Mouse (Mus musculus): ENCODE measurements around the gene L3hypdh. TPM values are rescaled to one million over a fixed set of nuclear protein-coding genes. Genes with fewer than 3 reads are reported as not detected.

The L3hypdh gene
- 5.2 and 5.3 TPM in 2 replicates for polyA plus RNA-seq (2016; fragmentation: Nextera tagmentation; extraction: Ambion mirVana)

GRCm38 (mm10) chr12:72085329-72086165 lies at the start of gene L3hypdh, which contains the start of gene Jkamp:
TSS of gene L3hypdh (minus strand) at chr12:72085439.
TSS of gene Jkamp (plus strand) at chr12:72085589.
- peak within 1 kb of the TSS; percentile 95 for H3K4me2 ChIP-seq
- peak within 1 kb of the TSS; percentile 74 for H3K9ac ChIP-seq
- peaks cover 4% of the 10 kb centered on the region; the same call in 1 of the 2 replicates for H3K36me3 ChIP-seq
- 1% methylated on average over 60 of the region's 60 CpGs for WGBS (ENCODE audit: insufficient replicate concordance)
- H3K4me1 ChIP-seq: peaks cover 39% of the 10 kb centered on the region
- no peaks in the 10 kb centered on the region for H3K9me3 ChIP-seq (replicated peaks)
- peak within 1 kb of the TSS; percentile 78 for H3K27ac ChIP-seq
- ATAC-seq: peak; percentile 92
- H3K27me3 ChIP-seq (replicated peaks): peaks cover 31% of the 10 kb centered on the region
- peak within 1 kb of the TSS; percentile 74 for H3K4me3 ChIP-seq

- Histone ChIP-seq H3K9ac (no peak overlapping the region), H3K4me2 (no peak overlapping the region), H3K9me3 (replicated peaks) (no peaks in the 10 kb centered on the region), H3K36me3 (no peaks in the 10 kb centered on the region), H3K27me3 (replicated peaks) (no peaks in the 10 kb centered on the region), H3K27ac (no peak overlapping the region), H3K4me1 (no peaks in the 10 kb centered on the region), H3K4me3 (no peak overlapping the region)
- no peak for ATAC-seq
- WGBS (ENCODE audit: insufficient replicate concordance): 72% methylated on average over 10 of the region's 10 CpGs
Observed at GRCm38 (mm10) chr12:72129203-72129602, 44.0 kb upstream of the L3hypdh start.

- no peak for ATAC-seq
- Histone ChIP-seq H3K4me3 (no peak overlapping the region), H3K27ac (no peak overlapping the region), H3K9me3 (replicated peaks) (no peaks in the 10 kb centered on the region), H3K9ac (no peak overlapping the region), H3K4me2 (no peak overlapping the region), H3K4me1 (no peaks in the 10 kb centered on the region), H3K36me3 (no peaks in the 10 kb centered on the region), H3K27me3 (replicated peaks) (no peaks in the 10 kb centered on the region; the same call in 1 of the 2 replicates)
- 65% methylated on average over 21 of the region's 23 CpGs for WGBS (ENCODE audit: insufficient replicate concordance)
Observed at GRCm38 (mm10) chr12:72115686-72116345, 30.6 kb upstream of the L3hypdh start.

- Histone ChIP-seq H3K4me3 (no peak overlapping the region), H3K27me3 (replicated peaks) (no peaks in the 10 kb centered on the region; the same call in 1 of the 2 replicates), H3K4me2 (no peak overlapping the region), H3K9ac (no peak overlapping the region), H3K27ac (no peak overlapping the region), H3K9me3 (replicated peaks) (no peaks in the 10 kb centered on the region), H3K4me1 (no peaks in the 10 kb centered on the region), H3K36me3 (no peaks in the 10 kb centered on the region)
- 61% methylated on average over 6 of the region's 6 CpGs for WGBS (ENCODE audit: insufficient replicate concordance)
- ATAC-seq: no peak
Observed at GRCm38 (mm10) chr12:72115126-72115525, 29.9 kb upstream of the L3hypdh start.

- no peak overlapping the region for H3K4me3 ChIP-seq
- WGBS (ENCODE audit: insufficient replicate concordance): 23% methylated on average over 14 of the region's 14 CpGs
- H3K36me3 ChIP-seq: peaks cover 8% of the 10 kb centered on the region
- no peak for ATAC-seq
- H3K27ac ChIP-seq: no peak overlapping the region
- H3K4me1 ChIP-seq: peaks cover 5% of the 10 kb centered on the region; the same call in 1 of the 2 replicates
- no peaks in the 10 kb centered on the region for H3K9me3 ChIP-seq (replicated peaks)
- 0 out of 2 replicates have a peak, but pooled peaks cover 3% of the 10 kb centered on the region for H3K27me3 ChIP-seq (replicated peaks)
- H3K9ac ChIP-seq: no peak overlapping the region
- H3K4me2 ChIP-seq: peak overlapping the region; percentile 27
Observed at GRCm38 (mm10) chr12:72104525-72105281, 19.5 kb upstream of the L3hypdh start.

GRCm38 (mm10) chr12:72104027-72104426 lies 18.8 kb upstream of the L3hypdh start:
- Histone ChIP-seq H3K4me3 (no peak overlapping the region), H3K36me3 (peaks cover 8% of the 10 kb centered on the region), H3K27me3 (replicated peaks) (0 out of 2 replicates have a peak, but pooled peaks cover 3% of the 10 kb centered on the region), H3K4me1 (peaks cover 5% of the 10 kb centered on the region; the same call in 1 of the 2 replicates), H3K4me2 (no peak overlapping the region), H3K27ac (no peak overlapping the region), H3K9me3 (replicated peaks) (no peaks in the 10 kb centered on the region), H3K9ac (no peak overlapping the region)
- no peak for ATAC-seq
- WGBS (ENCODE audit: insufficient replicate concordance): 70% methylated on average over 5 of the region's 5 CpGs

- Histone ChIP-seq H3K4me2 (no peak overlapping the region), H3K27ac (no peak overlapping the region), H3K9ac (no peak overlapping the region), H3K4me3 (no peak overlapping the region), H3K4me1 (peaks cover 5% of the 10 kb centered on the region; the same call in 1 of the 2 replicates), H3K36me3 (peaks cover 14% of the 10 kb centered on the region), H3K27me3 (replicated peaks) (0 out of 2 replicates have a peak, but pooled peaks cover 3% of the 10 kb centered on the region), H3K9me3 (replicated peaks) (no peaks in the 10 kb centered on the region)
- 72% methylated on average over 6 of the region's 6 CpGs for WGBS (ENCODE audit: insufficient replicate concordance)
- no peak for ATAC-seq
Observed at GRCm38 (mm10) chr12:72102776-72103175, 17.5 kb upstream of the L3hypdh start.

GRCm38 (mm10) chr12:72096966-72097365 lies 11.7 kb upstream of the L3hypdh start:
- ATAC-seq: no peak
- Histone ChIP-seq H3K9ac (no peak overlapping the region), H3K4me3 (no peak overlapping the region), H3K4me2 (no peak overlapping the region), H3K4me1 (no peaks in the 10 kb centered on the region), H3K36me3 (peaks cover 67% of the 10 kb centered on the region), H3K9me3 (replicated peaks) (no peaks in the 10 kb centered on the region), H3K27me3 (replicated peaks) (no peaks in the 10 kb centered on the region), H3K27ac (no peak overlapping the region)
- WGBS (ENCODE audit: insufficient replicate concordance): 88% methylated on average over 8 of the region's 8 CpGs

- H3K36me3 ChIP-seq: peaks cover 44% of the 10 kb centered on the region
- H3K4me1 ChIP-seq: peaks cover 24% of the 10 kb centered on the region
- no peak overlapping the region for H3K27ac ChIP-seq
- H3K9ac ChIP-seq: no peak overlapping the region
- H3K27me3 ChIP-seq (replicated peaks): peaks cover 3% of the 10 kb centered on the region
- 85% methylated on average over 4 of the region's 4 CpGs for WGBS (ENCODE audit: insufficient replicate concordance)
- no peaks in the 10 kb centered on the region for H3K9me3 ChIP-seq (replicated peaks)
- no peak overlapping the region for H3K4me2 ChIP-seq
- ATAC-seq: no peak
- no peak overlapping the region for H3K4me3 ChIP-seq
Observed at GRCm38 (mm10) chr12:72089802-72090201, 4.6 kb upstream of the L3hypdh start.

- Histone ChIP-seq H3K36me3 (peaks cover 9% of the 10 kb centered on the region; the same call in 1 of the 2 replicates), H3K27ac (peak overlapping the region; percentile 77), H3K27me3 (replicated peaks) (peaks cover 31% of the 10 kb centered on the region), H3K9me3 (replicated peaks) (no peaks in the 10 kb centered on the region), H3K4me3 (peak overlapping the region; percentile 74), H3K4me1 (peaks cover 39% of the 10 kb centered on the region), H3K4me2 (peak overlapping the region; percentile 95), H3K9ac (peak overlapping the region; percentile 74)
- WGBS (ENCODE audit: insufficient replicate concordance): 3% methylated on average over 18 of the region's 18 CpGs
- ATAC-seq: no peak; the same call in 1 of the 2 replicates
Observed at GRCm38 (mm10) chr12:72086166-72086825, 1.1 kb upstream of the L3hypdh start.

- H3K27me3 ChIP-seq (replicated peaks): peaks cover 31% of the 10 kb centered on the region
- H3K9ac ChIP-seq: peak overlapping the region; percentile 68
- H3K27ac ChIP-seq: peak overlapping the region; percentile 78
- H3K4me1 ChIP-seq: peaks cover 39% of the 10 kb centered on the region
- ATAC-seq: peak; percentile 3
- H3K4me2 ChIP-seq: peak overlapping the region; percentile 95
- H3K4me3 ChIP-seq: peak overlapping the region; percentile 74
- under 1% methylated on average over 31 of the region's 31 CpGs for WGBS (ENCODE audit: insufficient replicate concordance)
- no peaks in the 10 kb centered on the region for H3K36me3 ChIP-seq
- no peaks in the 10 kb centered on the region for H3K9me3 ChIP-seq (replicated peaks)
Observed at GRCm38 (mm10) chr12:72085024-72085328, 263 bp downstream of the L3hypdh start.
